Mouse (Mus musculus): ENCODE data around the gene Rps6ka3. TPM values are rescaled to one million over a fixed set of nuclear protein-coding genes. Genes with fewer than 3 reads are reported as not detected.
A peak's percentile ranks its signal among the peaks of the same experiment; 100 is the strongest.

Rps6ka3 gene
- polyA plus RNA-seq, 1 experiment = 1.5 TPM

- peaks cover 4% of the 10 kb centered on the region for H3K4me1 ChIP-seq
- no peaks in the 10 kb centered on the region for H3K36me3 ChIP-seq (replicated peaks; ENCODE audit: low read length)
- peaks cover 5% of the 10 kb centered on the region for H3K27me3 ChIP-seq (replicated peaks)
- peaks cover 14% of the 10 kb centered on the region; the same call in 1 of the 2 replicates for H3K9me3 ChIP-seq
- peak overlapping the region; percentile 95 for H3K4me3 ChIP-seq (replicated peaks)
- TF ChIP-seq GATA1 (IDR thresholded peaks at IDR 0.05; ENCODE audit: borderline replicate concordance, low read length) (no peak), FLI1 (IDR thresholded peaks at IDR 0.05; ENCODE audit: low read length) (no peak)
Measured at GRCm38 (mm10) chrX:159254001-159254884, 44.1 kb downstream of the Rps6ka3 start.

- Histone ChIP-seq H3K4me1 (peaks cover 4% of the 10 kb centered on the region), H3K36me3 (replicated peaks; ENCODE audit: low read length) (no peaks in the 10 kb centered on the region), H3K4me3 (replicated peaks) (peak overlapping the region; percentile 95), H3K9me3 (peaks cover 14% of the 10 kb centered on the region; the same call in 1 of the 2 replicates), H3K27me3 (replicated peaks) (peaks cover 5% of the 10 kb centered on the region)
- TF ChIP-seq FLI1 (IDR thresholded peaks at IDR 0.05; ENCODE audit: low read length) (no peak), GATA1 (IDR thresholded peaks at IDR 0.05; ENCODE audit: borderline replicate concordance, low read length) (no peak)
Measured at GRCm38 (mm10) chrX:159255123-159255978, 45.2 kb downstream of the Rps6ka3 start.

- Histone ChIP-seq H3K4me1 (peaks cover 4% of the 10 kb centered on the region), H3K36me3 (replicated peaks; ENCODE audit: low read length) (no peaks in the 10 kb centered on the region), H3K4me3 (replicated peaks) (peak overlapping the region; percentile 95), H3K9me3 (peaks cover 14% of the 10 kb centered on the region; the same call in 1 of the 2 replicates), H3K27me3 (replicated peaks) (peaks cover 5% of the 10 kb centered on the region)
- no peak for TF ChIP-seq GATA1 (IDR thresholded peaks at IDR 0.05; ENCODE audit: borderline replicate concordance, low read length)
- TF ChIP-seq FLI1 (IDR thresholded peaks at IDR 0.05; ENCODE audit: low read length) = no peak
Measured at GRCm38 (mm10) chrX:159256040-159256852, 46.1 kb downstream of the Rps6ka3 start.

DNA sequence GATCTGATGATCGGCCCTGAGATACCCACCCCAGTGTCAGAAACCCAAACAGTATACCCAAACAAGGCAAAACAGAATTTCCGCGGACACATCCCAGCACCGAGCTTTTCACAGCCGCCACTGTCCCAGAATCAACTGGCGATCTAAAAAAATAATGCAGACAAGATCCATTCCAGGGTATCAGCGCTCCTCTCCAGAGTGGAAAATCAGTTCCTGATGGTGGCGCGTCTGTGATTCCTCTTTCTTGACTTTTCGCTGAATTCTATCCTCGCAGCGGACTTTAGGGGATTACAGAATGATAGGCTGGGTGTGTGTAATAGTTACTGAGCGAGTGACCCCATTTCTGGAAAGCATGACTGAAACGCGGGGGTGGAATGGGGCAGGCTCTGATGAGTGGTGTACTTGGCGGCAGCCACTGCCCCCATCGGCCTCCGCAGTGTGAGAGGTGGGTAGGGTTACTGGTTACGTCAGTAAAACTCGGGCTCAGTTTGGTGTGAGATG lies 46.9 kb downstream of the Rps6ka3 start:
- Histone ChIP-seq H3K36me3 (replicated peaks; ENCODE audit: low read length) (no peaks in the 10 kb centered on the region), H3K27me3 (replicated peaks) (peaks cover 5% of the 10 kb centered on the region), H3K4me1 (peaks cover 4% of the 10 kb centered on the region), H3K4me3 (replicated peaks) (peak overlapping the region; percentile 95), H3K9me3 (peaks cover 14% of the 10 kb centered on the region; the same call in 1 of the 2 replicates)
- TF ChIP-seq FLI1 (IDR thresholded peaks at IDR 0.05; ENCODE audit: low read length) = no peak
- TF ChIP-seq GATA1 (IDR thresholded peaks at IDR 0.05; ENCODE audit: borderline replicate concordance, low read length) = no peak

GRCm38 (mm10) chrX:159264681-159265080 lies 54.6 kb downstream of the Rps6ka3 start:
- TF ChIP-seq GATA1 (IDR thresholded peaks at IDR 0.05; ENCODE audit: borderline replicate concordance, low read length) (no peak), FLI1 (IDR thresholded peaks at IDR 0.05; ENCODE audit: low read length) (no peak)
- Histone ChIP-seq H3K27me3 (replicated peaks) (no peaks in the 10 kb centered on the region), H3K9me3 (no peaks in the 10 kb centered on the region), H3K4me3 (replicated peaks) (no peak overlapping the region), H3K36me3 (replicated peaks; ENCODE audit: low read length) (no peaks in the 10 kb centered on the region), H3K4me1 (peaks cover 12% of the 10 kb centered on the region)

DNA sequence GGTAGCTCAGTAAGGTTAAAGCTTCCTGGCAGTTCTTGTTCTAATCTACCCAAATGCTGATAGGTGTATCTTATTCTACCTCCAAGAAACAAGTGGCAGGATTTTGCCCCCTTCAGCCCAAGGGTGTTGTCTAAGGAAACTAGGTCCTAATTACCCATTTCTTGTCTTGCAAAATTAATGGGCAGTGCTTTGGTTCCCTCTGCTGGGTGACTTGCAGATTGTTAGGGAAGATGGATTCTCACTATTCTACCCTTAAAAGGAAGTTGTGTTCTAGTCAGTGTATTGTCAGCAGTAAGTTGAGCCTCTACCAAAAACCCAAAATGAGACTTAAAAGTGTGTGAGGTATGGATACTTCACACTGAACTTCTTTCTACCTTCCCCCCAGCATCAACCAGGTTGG lies 59.0 kb downstream of the Rps6ka3 start:
- TF ChIP-seq FLI1 (IDR thresholded peaks at IDR 0.05; ENCODE audit: low read length) = no peak
- no peak for TF ChIP-seq GATA1 (IDR thresholded peaks at IDR 0.05; ENCODE audit: borderline replicate concordance, low read length)
- peaks cover 2% of the 10 kb centered on the region for H3K27me3 ChIP-seq (replicated peaks)
- no peaks in the 10 kb centered on the region for H3K36me3 ChIP-seq (replicated peaks; ENCODE audit: low read length)
- H3K4me1 ChIP-seq = peaks cover 12% of the 10 kb centered on the region
- no peaks in the 10 kb centered on the region for H3K9me3 ChIP-seq
- no peak overlapping the region for H3K4me3 ChIP-seq (replicated peaks)

- no peak for TF ChIP-seq FLI1 (IDR thresholded peaks at IDR 0.05; ENCODE audit: low read length)
- TF ChIP-seq GATA1 (IDR thresholded peaks at IDR 0.05; ENCODE audit: borderline replicate concordance, low read length) = no peak
- no peaks in the 10 kb centered on the region for H3K4me1 ChIP-seq
- H3K27me3 ChIP-seq (replicated peaks) = no peaks in the 10 kb centered on the region
- no peaks in the 10 kb centered on the region for H3K9me3 ChIP-seq
- peaks cover 8% of the 10 kb centered on the region for H3K36me3 ChIP-seq (replicated peaks; ENCODE audit: low read length)
- H3K4me3 ChIP-seq (replicated peaks) = no peak overlapping the region
Measured at GRCm38 (mm10) chrX:159286765-159287164, 76.7 kb downstream of the Rps6ka3 start.

- Histone ChIP-seq H3K9me3 (no peaks in the 10 kb centered on the region), H3K4me1 (no peaks in the 10 kb centered on the region; the same call in 1 of the 2 replicates), H3K36me3 (replicated peaks; ENCODE audit: low read length) (no peaks in the 10 kb centered on the region), H3K4me3 (replicated peaks) (no peak overlapping the region), H3K27me3 (replicated peaks) (no peaks in the 10 kb centered on the region)
- TF ChIP-seq GATA1 (IDR thresholded peaks at IDR 0.05; ENCODE audit: borderline replicate concordance, low read length) = no peak
- no peak for TF ChIP-seq FLI1 (IDR thresholded peaks at IDR 0.05; ENCODE audit: low read length)
Measured at GRCm38 (mm10) chrX:159295879-159296278, 85.8 kb downstream of the Rps6ka3 start.

All from megakaryocyte, embryonic 14.5 days (primary cell).